Mouse (Mus musculus): ENCODE data around the gene Mgp.

GRCm38 (mm10) chr6:136852762-136853161 lies 22.9 kb downstream of the Mgp start:
- no peak for TF ChIP-seq CTCF (IDR thresholded peaks at IDR 0.05; ENCODE audit: control insufficient read depth, insufficient read depth, low read length)
- no peak for TF ChIP-seq POLR2A (IDR thresholded peaks at IDR 0.05; ENCODE audit: borderline replicate concordance, control insufficient read depth, low read depth, low read length)
